Mouse (Mus musculus) fat pad, adult 2 months (tissue): ENCODE data around the gene Mageb2.
"Not testable (repeated sequence)": the region's sequence is repeated elsewhere in the genome, so short reads cannot be mapped to it uniquely, and the experiment has no call there.

Source experiments
- DNase-seq: peaks from one replicate; pipeline ENCODE4 v3.0.0-alpha.2; 2011; ENCODE audit warnings: low read depth, low spot score; ENCODE audit errors: extremely low read depth

The Mageb2 gene

GRCm38 (mm10) chrX:91331390-91331789 is at the start of gene Mageb2:
TSS of gene Mageb2 (plus strand) at chrX:91331690.
- not testable (repeated sequence) for DNase-seq

- DNase-seq, result not testable (repeated sequence)
Measured at GRCm38 (mm10) chrX:91313256-91313655, 18.2 kb upstream of the Mageb2 start.
